Mouse (Mus musculus): ENCODE measurements around the gene Fbxo11.

DNA sequence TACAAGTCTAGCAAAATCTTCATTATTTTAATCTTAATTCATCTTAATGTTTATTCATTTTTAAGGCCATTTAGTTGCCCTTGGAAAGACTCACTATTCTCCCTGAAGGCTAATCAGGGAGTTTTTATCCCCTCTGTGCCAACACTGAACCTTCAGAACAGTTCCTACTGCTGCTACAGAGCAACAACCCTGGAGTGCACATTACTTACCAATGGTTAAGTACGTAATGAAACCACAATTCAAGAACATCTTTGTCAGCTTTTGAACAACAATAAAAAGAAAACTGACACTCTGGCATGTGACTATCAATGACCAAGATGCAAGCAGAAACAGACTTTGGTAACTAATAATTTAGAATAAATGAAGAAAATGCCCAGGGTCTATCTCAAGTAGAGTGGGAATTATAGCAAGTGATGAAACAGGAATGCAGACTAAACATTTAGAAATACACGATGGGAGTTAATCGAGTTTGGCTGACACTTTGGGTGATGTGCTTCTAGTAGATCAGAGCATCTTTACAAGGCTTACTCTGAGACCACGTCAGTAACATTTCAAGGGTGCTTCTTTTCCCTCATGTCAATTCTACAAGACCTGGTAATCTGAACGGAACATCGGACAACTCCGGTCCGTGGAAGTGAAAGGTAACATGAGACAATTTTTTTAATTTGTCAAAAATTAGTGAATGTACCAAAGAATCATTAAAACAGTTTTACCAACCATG lies 2.1 kb downstream of the Fbxo11 start:
- TF ChIP-seq POLR2A (IDR thresholded peaks at IDR 0.05; ENCODE audit: low read depth, low read length) (no peak), CTCF (IDR thresholded peaks at IDR 0.05; ENCODE audit: borderline replicate concordance, insufficient read depth, low read length) (no peak)
